Mouse (Mus musculus) embryonic fibroblast, embryonic 13.5 days (primary cell): ENCODE measurements around the gene Pla2g2c.

Experiments
- CTCF ChIP-seq: IDR thresholded peaks from 2 replicates; pipeline ENCODE4 v1.5.1; 2011; ENCODE audit warnings: mild to moderate bottlenecking, control low read depth, low read length, moderate library complexity, borderline replicate concordance; ENCODE audit not compliant: insufficient read depth
- POLR2A ChIP-seq: IDR thresholded peaks from 2 replicates; pipeline ENCODE4 v1.6.1; 2011; ENCODE audit warnings: low read depth, mild to moderate bottlenecking, control low read depth, low read length, moderate library complexity

- TF ChIP-seq CTCF (no peak), POLR2A (no peak)
Measured at GRCm38 (mm10) chr4:138737031-138737430, 12.4 kb downstream of the Pla2g2c start, which contains the start of gene Ubxn10.
